Mouse (Mus musculus) intestine, postnatal 0 days (tissue): ENCODE data around the gene Gm11562. TPM values are rescaled to one million over a fixed set of nuclear protein-coding genes. Genes with fewer than 3 reads are reported as not detected.

ENCODE experiments used
- ATAC-seq: fragments of 200-750 bp; cut with Nextera tagmentation; 2 replicates; pipeline ENCODE4 v1.8.0; 2017; ENCODE audit warnings: mild to moderate bottlenecking, moderate TSS enrichment, moderate library complexity
- H3K27ac ChIP-seq: fragments of 300-500 bp; sonication (generic); 2 replicates; pipeline ENCODE4 v1.5.1; 2014; ENCODE audit warnings: mild to moderate bottlenecking, low read depth, low read length, moderate library complexity
- H3K27me3 ChIP-seq: fragments of 300-500 bp; sonication (generic); replicated peaks from 2 replicates; pipeline ENCODE4 v1.6.1; 2014; ENCODE audit warnings: low read length, mixed read lengths; ENCODE audit not compliant: control insufficient read depth, insufficient read depth
- H3K36me3 ChIP-seq: fragments of 300-500 bp; sonication (generic); 2 replicates; pipeline ENCODE4 v1.6.1; 2014; ENCODE audit warnings: mild to moderate bottlenecking, moderate library complexity; ENCODE audit not compliant: control insufficient read depth, insufficient read depth
- H3K4me1 ChIP-seq: fragments of 300-500 bp; sonication (generic); replicated peaks from 2 replicates; pipeline ENCODE4 v1.6.1; 2014; ENCODE audit warnings: antibody characterized with exemption, low read length, mixed read lengths; ENCODE audit not compliant: control insufficient read depth, insufficient read depth
- H3K4me2 ChIP-seq: fragments of 300-500 bp; sonication (generic); replicated peaks from 2 replicates; pipeline ENCODE4 v1.6.1; 2014; ENCODE audit warnings: low read depth, mild to moderate bottlenecking, moderate library complexity
- H3K4me3 ChIP-seq: fragments of 300-500 bp; sonication (generic); 2 replicates; pipeline ENCODE4 v1.5.1; 2014; ENCODE audit warnings: low read depth, low read length
- H3K9ac ChIP-seq: fragments of 300-500 bp; sonication (generic); 2 replicates; pipeline ENCODE4 v1.6.1; 2014; ENCODE audit warnings: mild to moderate bottlenecking, low read depth, low read length
- H3K9me3 ChIP-seq: fragments of 300-500 bp; sonication (generic); 2 replicates; pipeline ENCODE4 v1.6.1; 2016; ENCODE audit warnings: mixed run types; ENCODE audit not compliant: control insufficient read depth
- CTCF ChIP-seq: sonication (generic); IDR thresholded peaks from 2 replicates; pipeline ENCODE4 v1.5.1; 2016; ENCODE audit warnings: low read depth, mild to moderate bottlenecking, control low read depth, antibody characterized with exemption, moderate library complexity
- WGBS: fragments of 180-500 bp; shearing (Covaris S2); extraction: QIAGEN DNeasy Blood & Tissue Kit; methylation state at CpG from one replicate; pipeline ENCODE4 v1.1.7; 2014; 5-methylcytosine and 5-hydroxymethylcytosine counted together
- polyA plus RNA-seq: library from polyadenylated mRNA; unstranded; fragments of >200 nt; fragmentation: Nextera tagmentation; extraction: Ambion mirVana; gene quantifications from 2 replicates; pipeline ENCODE4 v1.2.1, GENCODE M21; 2015

The Gm11562 gene
- polyA plus RNA-seq, 1 experiment from 2014 or later = not detected

- H3K9ac ChIP-seq = no peak within 1 kb of the TSS
- no peak within 1 kb of the TSS for H3K4me3 ChIP-seq
- H3K27me3 ChIP-seq = no peaks in the 10 kb centered on the region
- WGBS = 79% methylated on average over 3 of the region's 6 CpGs
- H3K36me3 ChIP-seq = no peaks in the 10 kb centered on the region
- H3K9me3 ChIP-seq = no peaks in the 10 kb centered on the region
- H3K4me1 ChIP-seq = no peaks in the 10 kb centered on the region
- TF ChIP-seq CTCF = no peak
- no peak within 1 kb of the TSS for H3K27ac ChIP-seq
- H3K4me2 ChIP-seq = no peak within 1 kb of the TSS
- ATAC-seq = no peak
These were observed 29.3 kb downstream of the Gm11562 start, which contains the start of gene Krtap1-3 for GRCm38 (mm10) chr11:99590981-99591380. TSS of gene Krtap1-3 (minus strand) at chr11:99591339.

DNA sequence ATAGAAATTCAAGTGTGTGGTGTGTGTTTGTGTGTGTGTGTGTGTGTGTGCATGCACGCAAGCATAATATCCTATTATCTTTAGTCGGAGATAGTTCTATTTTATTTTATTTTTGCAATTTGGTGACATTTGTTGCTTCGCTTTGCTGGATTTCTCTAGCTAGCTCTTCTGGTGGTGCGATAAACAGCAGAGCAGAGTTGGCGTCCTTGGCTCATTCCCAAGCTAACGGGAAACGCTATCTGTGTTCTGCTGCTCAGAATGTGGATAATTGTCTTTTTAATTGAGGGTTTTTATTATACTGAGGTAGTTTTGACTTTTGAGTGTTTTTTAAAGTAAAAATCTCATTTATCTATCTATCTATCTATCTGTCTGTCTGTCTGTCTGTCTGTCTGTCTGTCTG is 35.1 kb downstream of the Gm11562 start:
- H3K27me3 ChIP-seq = no peaks in the 10 kb centered on the region
- no peak overlapping the region for H3K27ac ChIP-seq
- no peak overlapping the region for H3K9ac ChIP-seq
- TF ChIP-seq CTCF = no peak
- H3K36me3 ChIP-seq = no peaks in the 10 kb centered on the region
- H3K4me3 ChIP-seq = no peak overlapping the region
- no peaks in the 10 kb centered on the region for H3K9me3 ChIP-seq
- H3K4me1 ChIP-seq = no peaks in the 10 kb centered on the region
- no peak overlapping the region for H3K4me2 ChIP-seq
- ATAC-seq = no peak
- 77% methylated on average over 7 of the region's 7 CpGs for WGBS

- no peak within 1 kb of the TSS for H3K4me3 ChIP-seq
- H3K27ac ChIP-seq = no peak within 1 kb of the TSS
- ATAC-seq = no peak
- H3K9me3 ChIP-seq = no peaks in the 10 kb centered on the region
- H3K4me2 ChIP-seq = no peak within 1 kb of the TSS
- no peak for TF ChIP-seq CTCF
- H3K9ac ChIP-seq = no peak within 1 kb of the TSS
- no peaks in the 10 kb centered on the region for H3K36me3 ChIP-seq
- 83% methylated on average over 5 of the region's 5 CpGs for WGBS
- H3K4me1 ChIP-seq = no peaks in the 10 kb centered on the region
- H3K27me3 ChIP-seq = no peaks in the 10 kb centered on the region
These were observed 37.0 kb downstream of the Gm11562 start, which contains the start of gene Krtap1-4 for GRCm38 (mm10) chr11:99583245-99583704. TSS of gene Krtap1-4 (minus strand) at chr11:99583654.

GRCm38 (mm10) chr11:99581564-99581963 is 38.7 kb downstream of the Gm11562 start:
- Histone ChIP-seq H3K4me3 (no peak overlapping the region), H3K36me3 (no peaks in the 10 kb centered on the region), H3K4me1 (no peaks in the 10 kb centered on the region), H3K9ac (no peak overlapping the region), H3K27me3 (no peaks in the 10 kb centered on the region), H3K27ac (no peak overlapping the region), H3K4me2 (no peak overlapping the region), H3K9me3 (no peaks in the 10 kb centered on the region)
- TF ChIP-seq CTCF = no peak
- no peak for ATAC-seq
- WGBS = 84% methylated on average over 6 of the region's 6 CpGs

GRCm38 (mm10) chr11:99581051-99581450 is 39.2 kb downstream of the Gm11562 start:
- H3K36me3 ChIP-seq = no peaks in the 10 kb centered on the region
- H3K4me2 ChIP-seq = no peak overlapping the region
- H3K9me3 ChIP-seq = no peaks in the 10 kb centered on the region
- H3K4me3 ChIP-seq = no peak overlapping the region
- WGBS = 96% methylated on average over 5 of the region's 5 CpGs
- no peaks in the 10 kb centered on the region for H3K4me1 ChIP-seq
- no peak overlapping the region for H3K27ac ChIP-seq
- TF ChIP-seq CTCF = no peak
- no peaks in the 10 kb centered on the region for H3K27me3 ChIP-seq
- H3K9ac ChIP-seq = no peak overlapping the region
- ATAC-seq = no peak

DNA sequence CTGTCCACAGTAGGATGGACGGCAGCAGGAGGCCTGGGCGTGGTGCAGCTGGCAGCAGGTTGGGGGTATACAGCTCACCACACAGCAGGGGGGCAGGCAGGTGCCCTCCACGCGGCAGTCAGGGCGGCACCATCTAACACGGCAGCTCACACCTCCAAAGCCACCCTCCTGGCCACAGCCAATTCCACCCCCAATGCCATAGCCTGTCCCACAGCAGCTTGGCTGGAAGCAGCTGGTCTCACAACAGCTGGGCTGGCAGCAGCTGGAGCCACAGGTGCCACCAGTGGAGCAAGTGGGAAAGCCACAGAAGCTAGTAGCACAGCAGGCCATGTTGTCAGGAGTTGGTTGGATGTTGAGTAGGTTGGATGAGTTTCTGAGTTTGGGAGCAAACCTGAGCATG is 39.6 kb downstream of the Gm11562 start, which contains the start of gene Krtap1-5:
Krtap1-5 (minus strand) TSS at position 381 of the 400 bp plus-strand sequence.
- Histone ChIP-seq H3K27ac (no peak within 1 kb of the TSS), H3K4me2 (no peak within 1 kb of the TSS), H3K9ac (no peak within 1 kb of the TSS), H3K27me3 (no peaks in the 10 kb centered on the region), H3K4me3 (no peak within 1 kb of the TSS), H3K9me3 (no peaks in the 10 kb centered on the region), H3K4me1 (no peaks in the 10 kb centered on the region), H3K36me3 (no peaks in the 10 kb centered on the region)
- TF ChIP-seq CTCF = no peak
- ATAC-seq = no peak
- 77% methylated on average over 6 of the region's 6 CpGs for WGBS
